Mouse (Mus musculus) midbrain, embryonic 14.5 days (tissue): ENCODE results near the gene Pgm5. TPM values are rescaled to one million over a fixed set of nuclear protein-coding genes. Genes with fewer than 3 reads are reported as not detected.

ENCODE experiments used
- ATAC-seq: fragments of 200-750 bp; cut with Nextera tagmentation; 2 replicates; pipeline ENCODE4 v1.8.0; 2017; ENCODE audit warnings: moderate number of reproducible peaks, moderate library complexity; ENCODE audit not compliant: low FRiP score, low TSS enrichment
- DNase-seq: peaks from one replicate; pipeline ENCODE4 v3.0.0-alpha.2; 2015
- H3K27ac ChIP-seq: fragments of 300-500 bp; sonication (generic); replicated peaks from 2 replicates; pipeline ENCODE4 v1.5.1; 2014; ENCODE audit warnings: mild to moderate bottlenecking, low read depth, low read length, moderate library complexity
- H3K27me3 ChIP-seq: fragments of 300-500 bp; sonication (generic); 2 replicates; pipeline ENCODE4 v1.6.1; 2014; ENCODE audit warnings: low read length, control low read depth, mixed read lengths; ENCODE audit not compliant: control insufficient read depth, insufficient read depth
- H3K36me3 ChIP-seq: fragments of 300-500 bp; sonication (generic); 2 replicates; pipeline ENCODE4 v1.6.1; 2014; ENCODE audit warnings: low read length, control low read depth; ENCODE audit not compliant: control insufficient read depth, insufficient read depth
- H3K4me1 ChIP-seq: fragments of 300-500 bp; sonication (generic); 2 replicates; pipeline ENCODE4 v1.6.1; 2014; ENCODE audit warnings: mild to moderate bottlenecking, antibody characterized with exemption, low read length, control low read depth; ENCODE audit not compliant: control insufficient read depth, insufficient read depth
- H3K4me2 ChIP-seq: fragments of 300-500 bp; sonication (generic); 2 replicates; pipeline ENCODE4 v1.6.1; 2014; ENCODE audit warnings: mild to moderate bottlenecking, low read length, moderate library complexity
- H3K4me3 ChIP-seq: fragments of 300-500 bp; sonication (generic); replicated peaks from 2 replicates; pipeline ENCODE4 v1.5.1; 2014; ENCODE audit warnings: low read depth, low read length
- H3K9ac ChIP-seq: fragments of 300-500 bp; sonication (generic); replicated peaks from 2 replicates; pipeline ENCODE4 v1.6.1; 2014; ENCODE audit warnings: mild to moderate bottlenecking, low read length, moderate library complexity
- H3K9me3 ChIP-seq: fragments of 300-500 bp; sonication (generic); 2 replicates; pipeline ENCODE4 v1.6.1; 2016; ENCODE audit warnings: low read length, control low read depth, mixed read lengths; ENCODE audit not compliant: control insufficient read depth
- WGBS: fragments of 180-500 bp; shearing (Covaris S2); extraction: QIAGEN DNeasy Blood & Tissue Kit; methylation state at CpG from one replicate; pipeline ENCODE4 v1.1.7; 2014; 5-methylcytosine and 5-hydroxymethylcytosine counted together
- polyA plus RNA-seq: library from polyadenylated mRNA; unstranded; fragments of >200 nt; fragmentation: Nextera tagmentation; extraction: Ambion mirVana; gene quantifications from 2 replicates; pipeline ENCODE4 v1.2.1, GENCODE M21; 2014

Gene Pgm5
- 0.91 and 1.3 TPM in 2 replicates for polyA plus RNA-seq

GRCm38 (mm10) chr19:24861612-24862451, at the start of gene Pgm5:
TSS of gene Pgm5 (minus strand) at chr19:24861855.
- Histone ChIP-seq H3K4me1 (peaks cover 6% of the 10 kb centered on the region), H3K4me2 (peak within 1 kb of the TSS; percentile 67), H3K9me3 (no peaks in the 10 kb centered on the region), H3K36me3 (no peaks in the 10 kb centered on the region), H3K9ac (peak within 1 kb of the TSS; percentile 39; the same call in 1 of the 2 replicates), H3K27ac (no peak within 1 kb of the TSS), H3K27me3 (peaks cover 27% of the 10 kb centered on the region), H3K4me3 (peak within 1 kb of the TSS; percentile 34)
- under 1% methylated on average over 39 of the region's 39 CpGs for WGBS
- DNase-seq (peak; percentile 41), ATAC-seq (no peak)

- Histone ChIP-seq H3K27ac (no peak overlapping the region), H3K36me3 (no peaks in the 10 kb centered on the region), H3K4me2 (no peak overlapping the region), H3K27me3 (no peaks in the 10 kb centered on the region), H3K4me1 (no peaks in the 10 kb centered on the region), H3K9ac (no peak overlapping the region), H3K9me3 (no peaks in the 10 kb centered on the region), H3K4me3 (no peak overlapping the region)
- 96% methylated on average over 3 of the region's 3 CpGs for WGBS
- no peak for DNase-seq
- ATAC-seq, result no peak
These were observed 46.9 kb upstream of the Pgm5 start for GRCm38 (mm10) chr19:24908385-24909155.

GRCm38 (mm10) chr19:24907655-24908054, 46.0 kb upstream of the Pgm5 start:
- no peak overlapping the region for H3K4me2 ChIP-seq
- no peaks in the 10 kb centered on the region for H3K4me1 ChIP-seq
- no peak overlapping the region for H3K27ac ChIP-seq
- no peaks in the 10 kb centered on the region for H3K36me3 ChIP-seq
- H3K4me3 ChIP-seq, result no peak overlapping the region
- DNase-seq (no peak), ATAC-seq (no peak)
- 96% methylated on average over 6 of the region's 6 CpGs for WGBS
- H3K9ac ChIP-seq, result no peak overlapping the region
- no peaks in the 10 kb centered on the region for H3K9me3 ChIP-seq
- H3K27me3 ChIP-seq, result peaks cover 8% of the 10 kb centered on the region; the same call in 1 of the 2 replicates

GRCm38 (mm10) chr19:24902821-24903220, 41.2 kb upstream of the Pgm5 start:
- Histone ChIP-seq H3K36me3 (no peaks in the 10 kb centered on the region), H3K4me3 (no peak overlapping the region), H3K27ac (no peak overlapping the region), H3K4me1 (peaks cover 12% of the 10 kb centered on the region; the same call in 1 of the 2 replicates), H3K9ac (no peak overlapping the region), H3K4me2 (no peak overlapping the region), H3K9me3 (no peaks in the 10 kb centered on the region), H3K27me3 (peaks cover 52% of the 10 kb centered on the region)
- ATAC-seq, result no peak
- WGBS, result 48% methylated on average over 2 of the region's 2 CpGs
- DNase-seq, result no peak

- Histone ChIP-seq H3K4me1 (peaks cover 16% of the 10 kb centered on the region; the same call in 1 of the 2 replicates), H3K27me3 (peaks cover 57% of the 10 kb centered on the region), H3K4me2 (no peak overlapping the region), H3K36me3 (no peaks in the 10 kb centered on the region), H3K9me3 (no peaks in the 10 kb centered on the region), H3K4me3 (no peak overlapping the region), H3K9ac (no peak overlapping the region), H3K27ac (no peak overlapping the region)
- 2% methylated on average over 2 of the region's 2 CpGs for WGBS
- ATAC-seq (no peak), DNase-seq (no peak)
These were observed 40.6 kb upstream of the Pgm5 start for GRCm38 (mm10) chr19:24902256-24902655.

GRCm38 (mm10) chr19:24901666-24902065, 40.0 kb upstream of the Pgm5 start:
- DNase-seq (no peak), ATAC-seq (no peak)
- H3K4me1 ChIP-seq, result peaks cover 18% of the 10 kb centered on the region; the same call in 1 of the 2 replicates

GRCm38 (mm10) chr19:24900581-24901220, 39.0 kb upstream of the Pgm5 start, which contains the start of gene Foxd4:
TSS of gene Foxd4 (minus strand) at chr19:24901197.
- peak; percentile 11 for DNase-seq
- H3K9ac ChIP-seq, result no peak within 1 kb of the TSS

More at GRCm38 (mm10) chr19:24901666-24902065, 40.0 kb upstream of the Pgm5 start:
- no peak overlapping the region for H3K27ac ChIP-seq
- no peaks in the 10 kb centered on the region for H3K9me3 ChIP-seq
- 6% methylated on average over 3 of the region's 3 CpGs for WGBS
- no peak overlapping the region for H3K4me2 ChIP-seq
- peaks cover 63% of the 10 kb centered on the region for H3K27me3 ChIP-seq
- no peak overlapping the region for H3K4me3 ChIP-seq
- H3K9ac ChIP-seq, result no peak overlapping the region
- H3K36me3 ChIP-seq, result no peaks in the 10 kb centered on the region

More at GRCm38 (mm10) chr19:24900581-24901220, 39.0 kb upstream of the Pgm5 start, which contains the start of gene Foxd4:
- peak within 1 kb of the TSS; percentile 39 for H3K4me3 ChIP-seq
- H3K4me1 ChIP-seq, result peaks cover 18% of the 10 kb centered on the region; the same call in 1 of the 2 replicates
- under 1% methylated on average over 27 of the region's 27 CpGs for WGBS
- no peak within 1 kb of the TSS for H3K27ac ChIP-seq
- no peaks in the 10 kb centered on the region for H3K9me3 ChIP-seq
- ATAC-seq, result 0 out of 2 replicates have a peak, but pooled peaks have one; percentile 24
- H3K4me2 ChIP-seq, result peak within 1 kb of the TSS; percentile 74
- H3K36me3 ChIP-seq, result no peaks in the 10 kb centered on the region
- H3K27me3 ChIP-seq, result peaks cover 69% of the 10 kb centered on the region
